Mouse (Mus musculus) cerebellum, postnatal 25 days (tissue): ENCODE data around the gene Kctd10.
A peak's percentile ranks its signal among the peaks of the same experiment; 100 is the strongest.

Experiments
- DNase-seq, 2 experiments: peaks; one replicate each; pipeline ENCODE4 v3.0.0; 2021; ENCODE audit warnings: mixed read lengths in 2 of 2

Kctd10 gene

DNA sequence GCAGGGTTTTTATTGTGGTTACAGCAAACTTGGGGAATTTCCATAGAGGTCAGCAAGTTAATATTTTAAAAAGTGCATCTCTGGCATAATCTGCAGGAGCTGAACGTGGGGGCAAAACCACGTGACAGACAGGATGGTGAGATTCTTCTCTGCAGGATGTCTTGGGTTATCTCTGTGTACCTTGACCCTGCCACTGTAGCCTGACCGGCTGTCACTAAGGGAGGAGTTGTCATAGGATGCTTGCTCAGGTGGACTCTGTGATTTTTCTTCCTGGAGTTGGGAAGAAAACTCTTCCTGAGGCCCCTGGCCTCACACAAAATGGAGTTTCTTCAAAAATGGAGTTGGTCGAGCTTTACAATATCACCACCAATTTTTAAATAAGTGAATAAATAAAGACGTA, 37.3 kb downstream of the Kctd10 start:
- DNase-seq, result no peak

DNA sequence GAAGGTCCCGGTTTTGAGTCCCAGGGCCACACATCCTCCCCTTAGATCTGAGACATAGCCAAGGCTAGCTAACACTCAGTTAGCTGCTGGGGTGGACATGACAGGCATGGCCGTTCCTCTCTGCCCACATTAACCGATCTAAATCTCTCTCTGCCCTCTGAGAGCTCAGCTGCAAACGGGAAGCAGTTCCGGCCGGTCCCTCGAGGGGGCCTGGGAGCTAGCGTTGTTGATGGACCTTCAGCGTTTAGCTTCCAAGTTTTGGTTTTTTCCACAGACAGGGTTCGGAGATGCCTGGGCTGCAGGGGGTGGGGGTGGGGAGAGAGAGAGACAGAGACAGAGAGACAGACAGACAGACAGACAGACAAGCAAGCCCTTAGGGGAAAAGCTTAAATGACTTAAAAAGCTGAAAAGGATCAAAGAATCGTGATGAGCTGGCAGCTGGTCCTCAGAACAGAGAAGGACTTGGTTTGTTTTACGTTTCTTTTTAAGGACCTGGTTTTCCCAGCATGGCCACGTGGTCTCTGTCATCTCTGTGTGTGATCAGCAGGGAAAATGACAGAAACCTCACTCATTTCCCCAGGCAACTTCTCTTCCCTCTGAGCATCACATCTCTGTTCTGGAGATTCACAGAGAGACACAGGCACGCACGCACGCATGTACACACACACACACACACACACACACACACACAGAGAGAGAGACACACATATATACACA, 56.4 kb downstream of the Kctd10 start:
- peak in 1 of 2 experiments; percentile 54 for DNase-seq

DNA sequence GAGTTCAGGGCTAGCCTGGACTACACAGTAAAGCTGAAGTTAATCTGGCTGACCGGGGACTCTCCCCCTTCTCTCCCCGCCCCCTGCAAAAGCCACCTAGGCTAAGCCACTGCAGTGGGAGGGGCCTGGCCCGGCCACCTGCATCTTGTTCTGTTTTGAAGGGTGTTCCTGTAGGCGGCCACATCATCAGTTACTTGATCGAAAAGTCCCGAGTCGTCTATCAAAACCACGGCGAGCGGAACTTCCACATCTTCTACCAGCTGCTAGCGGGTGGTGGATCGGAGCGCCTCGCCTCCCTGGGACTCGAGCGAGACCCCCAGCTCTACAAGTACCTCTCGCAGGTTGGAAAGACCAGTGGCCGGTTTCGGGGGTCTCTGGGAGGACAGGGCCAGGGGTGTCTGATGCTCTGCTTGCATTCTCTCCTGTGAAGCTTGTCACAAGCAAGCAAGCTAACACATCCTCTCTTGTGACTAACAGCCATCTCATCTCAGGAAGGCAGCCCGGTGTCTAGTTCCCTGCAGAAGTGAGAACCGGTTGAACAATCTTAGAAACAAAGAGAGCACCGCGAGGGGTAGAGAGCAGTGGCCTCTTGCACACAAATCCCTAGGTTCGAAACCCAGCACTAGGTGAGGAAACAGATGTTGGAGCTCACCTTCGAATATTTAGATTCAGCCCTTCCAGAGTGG, 57.1 kb downstream of the Kctd10 start:
- DNase-seq, result no peak
